Mouse (Mus musculus) frontal cortex, postnatal 10 days (tissue): Measurements from ENCODE around the gene Ripor3.
A peak's percentile ranks its signal among the peaks of the same experiment; 100 is the strongest.

Experiments
- DNase-seq, 2 experiments: peaks; one replicate each; pipeline ENCODE4 v3.0.0; 2022; ENCODE audit warnings: low spot score in 2 of 2, mixed read lengths in 1 of 2

Gene Ripor3

GRCm38 (mm10) chr2:167932727-167933231, 77.6 kb downstream of the Ripor3 start:
- no peak for DNase-seq

- DNase-seq = peak; percentile 98 to 99
Observed at GRCm38 (mm10) chr2:167931985-167932726, 78.3 kb downstream of the Ripor3 start, which contains the start of gene Ptpn1. TSS of gene Ptpn1 (plus strand) at chr2:167932057.

- no peak for DNase-seq
Observed at GRCm38 (mm10) chr2:167930975-167931374, 79.4 kb downstream of the Ripor3 start.
